Mouse (Mus musculus) stomach, embryonic 16.5 days (tissue): ENCODE results near the gene Ganab. TPM values are rescaled to one million over a fixed set of nuclear protein-coding genes. Genes with fewer than 3 reads are reported as not detected.

ENCODE experiments used
- ATAC-seq: fragments of 200-750 bp; cut with Nextera tagmentation; 2 replicates; pipeline ENCODE4 v1.8.0; 2017; ENCODE audit warnings: moderate number of reproducible peaks, moderate TSS enrichment; ENCODE audit not compliant: insufficient read depth, low FRiP score
- H3K27ac ChIP-seq: fragments of 300-500 bp; sonication (generic); 2 replicates; pipeline ENCODE4 v1.5.1; 2014; ENCODE audit warnings: low read length
- H3K27me3 ChIP-seq: fragments of 300-500 bp; sonication (generic); 2 replicates; pipeline ENCODE4 v1.6.1; 2014; ENCODE audit warnings: low read length, control low read depth, mixed read lengths; ENCODE audit not compliant: control insufficient read depth, insufficient read depth
- H3K36me3 ChIP-seq: fragments of 300-500 bp; sonication (generic); 2 replicates; pipeline ENCODE4 v1.6.1; 2014; ENCODE audit warnings: low read length; ENCODE audit not compliant: control insufficient read depth, insufficient read depth
- H3K4me1 ChIP-seq: fragments of 300-500 bp; sonication (generic); 2 replicates; pipeline ENCODE4 v1.6.1; 2014; ENCODE audit warnings: low read length, control low read depth, mixed read lengths; ENCODE audit not compliant: control insufficient read depth, insufficient read depth
- H3K4me2 ChIP-seq: fragments of 300-500 bp; sonication (generic); 2 replicates; pipeline ENCODE4 v1.6.1; 2014; ENCODE audit warnings: low read depth, low read length, mixed read lengths
- H3K4me3 ChIP-seq: fragments of 300-500 bp; sonication (generic); replicated peaks from 2 replicates; pipeline ENCODE4 v1.5.1; 2014; ENCODE audit warnings: mild to moderate bottlenecking, low read length
- H3K9ac ChIP-seq: fragments of 300-500 bp; sonication (generic); 2 replicates; pipeline ENCODE4 v1.6.1; 2014; ENCODE audit warnings: low read length
- H3K9me3 ChIP-seq: fragments of 300-500 bp; sonication (generic); replicated peaks from 2 replicates; pipeline ENCODE4 v1.6.1; 2016; ENCODE audit warnings: low read length, control low read depth; ENCODE audit not compliant: control insufficient read depth
- WGBS: fragments of 180-500 bp; shearing (Covaris S2); extraction: QIAGEN DNeasy Blood & Tissue Kit; methylation state at CpG from one replicate; pipeline ENCODE4 v1.1.7; 2014; 5-methylcytosine and 5-hydroxymethylcytosine counted together
- polyA plus RNA-seq: library from polyadenylated mRNA; unstranded; fragments of >200 nt; fragmentation: Nextera tagmentation; extraction: Ambion mirVana; gene quantifications from 2 replicates; pipeline ENCODE4 v1.2.1, GENCODE M21; 2015

The Ganab gene
- polyA plus RNA-seq, result 105 and 108 TPM in 2 replicates

DNA sequence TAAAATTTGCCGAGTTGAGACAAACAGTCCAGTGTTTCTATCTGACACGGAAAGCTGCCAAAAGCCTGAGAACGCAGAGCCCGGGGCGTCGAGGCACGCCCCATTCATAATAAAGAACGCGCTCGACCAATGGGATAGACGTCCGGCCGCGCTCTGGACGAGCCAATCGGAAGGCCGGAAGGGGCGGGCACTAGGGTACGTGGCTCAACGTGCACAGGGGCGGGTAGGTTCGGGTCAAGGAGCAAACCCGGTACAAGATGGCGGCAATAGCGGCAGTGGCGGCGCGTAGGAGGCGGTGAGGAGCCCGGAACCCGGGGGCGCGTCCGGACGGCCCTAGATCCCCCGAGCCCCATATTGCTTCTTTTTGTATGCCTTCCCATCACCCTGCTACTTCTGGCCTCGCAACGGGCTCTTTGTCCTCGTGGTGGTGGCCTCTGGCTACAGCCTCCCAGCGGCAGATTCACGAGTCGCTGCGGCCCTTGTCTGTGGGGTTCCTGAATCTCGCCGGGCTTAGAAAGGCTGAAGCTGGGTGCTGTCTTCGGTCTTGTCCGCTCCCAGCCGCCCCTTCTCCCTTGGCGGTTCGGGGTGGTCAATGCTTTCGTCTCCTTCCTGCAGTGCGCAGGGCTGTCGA is at the start of gene Ganab:
TSS of gene Ganab (plus strand) at position 207 of the 631 bp plus-strand sequence.
- H3K36me3 ChIP-seq, result peaks cover 6% of the 10 kb centered on the region; the same call in 1 of the 2 replicates
- H3K9ac ChIP-seq, result peak within 1 kb of the TSS; percentile 96
- peak within 1 kb of the TSS; percentile 69 for H3K4me2 ChIP-seq
- peaks cover 20% of the 10 kb centered on the region for H3K4me1 ChIP-seq
- under 1% methylated on average over 53 of the region's 53 CpGs for WGBS
- peak within 1 kb of the TSS; percentile 77 for H3K4me3 ChIP-seq
- peak within 1 kb of the TSS; percentile 94 for H3K27ac ChIP-seq
- peak; percentile 99 for ATAC-seq
- no peaks in the 10 kb centered on the region for H3K27me3 ChIP-seq
- no peaks in the 10 kb centered on the region for H3K9me3 ChIP-seq

DNA sequence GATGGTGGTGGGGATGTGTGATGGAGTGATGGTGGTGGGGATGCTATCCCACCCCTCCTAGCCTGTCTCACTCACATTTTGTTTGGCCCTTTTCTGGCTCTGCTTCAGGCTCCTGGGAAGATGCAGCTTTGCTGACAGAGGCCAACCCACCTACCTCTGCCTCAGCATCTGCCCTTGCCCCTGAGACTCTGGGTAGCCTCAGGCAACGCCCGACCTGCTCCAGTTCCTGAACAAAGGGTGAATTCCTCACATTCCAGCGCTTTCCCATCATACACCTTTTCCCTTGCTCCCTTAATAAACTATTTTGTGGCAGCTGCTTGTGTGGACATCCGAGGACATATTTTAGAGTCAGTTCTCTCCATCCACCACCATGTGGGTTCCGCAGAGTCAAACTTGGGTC is 49.5 kb upstream of the Ganab start:
- Histone ChIP-seq H3K9me3 (no peaks in the 10 kb centered on the region), H3K36me3 (0 out of 2 replicates have a peak, but pooled peaks cover 6% of the 10 kb centered on the region), H3K9ac (no peak overlapping the region), H3K27ac (no peak overlapping the region), H3K4me3 (no peak overlapping the region), H3K27me3 (no peaks in the 10 kb centered on the region), H3K4me2 (no peak overlapping the region), H3K4me1 (no peaks in the 10 kb centered on the region)
- ATAC-seq, result no peak
- WGBS, result 68% methylated on average over 5 of the region's 5 CpGs

DNA sequence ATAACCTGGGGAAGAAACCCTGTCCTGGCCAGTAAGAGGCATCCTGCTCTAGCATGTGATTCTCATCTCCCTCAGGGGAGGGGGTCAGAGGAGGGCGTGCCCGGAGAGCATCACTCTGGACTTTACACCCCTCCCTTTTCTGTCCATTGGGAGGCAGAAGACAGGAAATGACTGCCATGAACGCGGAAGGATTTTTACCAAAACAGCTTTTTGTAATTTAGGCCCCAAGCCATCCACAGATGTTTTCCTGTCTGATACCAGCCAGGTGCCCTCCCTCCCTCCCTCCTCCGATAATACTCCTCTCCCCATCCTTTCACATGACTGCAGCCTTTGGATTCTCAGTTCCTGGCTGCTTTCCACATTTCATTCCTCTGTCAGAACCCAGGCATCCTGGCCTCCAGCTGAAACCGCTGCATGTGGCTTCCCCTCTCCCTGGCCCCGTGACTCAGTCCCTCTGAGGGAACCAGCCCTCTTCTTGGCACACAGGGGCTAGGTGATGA is 47.4 kb upstream of the Ganab start, which contains the start of gene Lrrn4cl:
TSS of gene Lrrn4cl (plus strand) at position 367 of the 500 bp plus-strand sequence.
- ATAC-seq, result peak; percentile 76
- H3K36me3 ChIP-seq, result 0 out of 2 replicates have a peak, but pooled peaks cover 6% of the 10 kb centered on the region
- H3K27ac ChIP-seq, result peak within 1 kb of the TSS; percentile 36
- no peaks in the 10 kb centered on the region for H3K4me1 ChIP-seq
- no peaks in the 10 kb centered on the region for H3K9me3 ChIP-seq
- H3K4me3 ChIP-seq, result peak within 1 kb of the TSS; percentile 2; the same call in 1 of the 2 replicates
- H3K27me3 ChIP-seq, result no peaks in the 10 kb centered on the region
- peak within 1 kb of the TSS; percentile 61 for H3K9ac ChIP-seq
- WGBS, result 22% methylated on average over 7 of the region's 7 CpGs
- peak within 1 kb of the TSS; percentile 42 for H3K4me2 ChIP-seq

DNA sequence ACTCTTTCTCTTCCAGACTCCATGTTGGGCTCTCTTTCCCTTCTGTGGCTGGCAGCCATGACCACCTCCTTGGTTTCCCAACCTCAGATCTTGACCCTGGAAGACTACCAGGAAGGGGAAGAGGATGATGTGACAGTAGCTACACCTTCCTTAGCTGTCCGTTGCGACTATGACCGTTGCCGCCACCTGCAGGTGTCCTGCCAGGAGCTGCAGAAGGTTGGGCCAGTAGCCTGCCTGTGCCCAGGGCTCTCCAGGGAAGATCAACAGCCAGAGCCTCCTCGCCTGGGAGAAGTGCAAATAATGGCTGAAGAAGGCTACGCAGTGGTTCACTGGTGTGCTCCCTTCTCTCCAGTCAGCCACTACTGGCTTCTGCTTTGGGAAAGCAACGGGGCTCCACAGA is 46.2 kb upstream of the Ganab start:
- Histone ChIP-seq H3K4me3 (no peak overlapping the region), H3K36me3 (0 out of 2 replicates have a peak, but pooled peaks cover 6% of the 10 kb centered on the region), H3K27me3 (no peaks in the 10 kb centered on the region), H3K4me1 (no peaks in the 10 kb centered on the region), H3K9ac (no peak overlapping the region), H3K4me2 (no peak overlapping the region), H3K9me3 (no peaks in the 10 kb centered on the region), H3K27ac (no peak overlapping the region)
- ATAC-seq, result no peak
- WGBS, result 35% methylated on average over 7 of the region's 7 CpGs

DNA sequence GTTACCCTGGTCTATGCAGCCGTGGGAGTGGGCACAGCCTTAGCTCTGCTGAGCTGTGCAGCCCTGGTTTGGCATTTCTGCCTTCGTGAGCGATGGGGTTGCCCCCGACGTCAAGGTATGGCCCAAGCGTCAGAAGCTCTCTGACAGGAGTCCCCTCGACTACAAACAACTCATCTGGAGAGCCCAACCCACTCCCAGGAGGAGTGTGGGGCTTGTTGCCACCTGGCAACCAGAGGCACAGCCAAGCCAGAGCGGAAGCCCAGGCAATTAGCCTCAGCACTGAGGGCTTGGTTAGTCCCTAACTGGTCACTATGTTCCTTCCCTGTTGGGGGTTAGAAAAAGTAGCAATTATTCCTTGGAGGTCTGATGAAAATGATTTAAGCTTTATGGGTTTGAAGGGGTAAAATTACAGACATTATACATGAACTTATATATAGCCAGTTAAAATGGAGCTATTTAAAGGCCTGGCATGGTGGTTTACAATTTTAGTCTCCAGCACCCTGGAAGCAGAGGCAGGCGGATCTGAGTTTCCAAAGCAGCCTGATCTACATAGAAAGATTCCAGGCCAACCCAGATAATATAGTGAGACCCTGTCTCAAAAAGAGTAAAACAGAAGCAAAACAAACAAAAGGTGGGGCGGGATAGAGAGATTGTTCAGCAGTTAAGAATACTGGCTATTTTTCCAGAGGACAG is 45.5 kb upstream of the Ganab start:
- Histone ChIP-seq H3K4me3 (no peak overlapping the region), H3K36me3 (0 out of 2 replicates have a peak, but pooled peaks cover under 1% of the 10 kb centered on the region), H3K9me3 (no peaks in the 10 kb centered on the region), H3K4me2 (no peak overlapping the region), H3K4me1 (no peaks in the 10 kb centered on the region), H3K27me3 (no peaks in the 10 kb centered on the region), H3K27ac (no peak overlapping the region), H3K9ac (no peak overlapping the region)
- ATAC-seq, result no peak
- WGBS, result 52% methylated on average over 10 of the region's 10 CpGs

DNA sequence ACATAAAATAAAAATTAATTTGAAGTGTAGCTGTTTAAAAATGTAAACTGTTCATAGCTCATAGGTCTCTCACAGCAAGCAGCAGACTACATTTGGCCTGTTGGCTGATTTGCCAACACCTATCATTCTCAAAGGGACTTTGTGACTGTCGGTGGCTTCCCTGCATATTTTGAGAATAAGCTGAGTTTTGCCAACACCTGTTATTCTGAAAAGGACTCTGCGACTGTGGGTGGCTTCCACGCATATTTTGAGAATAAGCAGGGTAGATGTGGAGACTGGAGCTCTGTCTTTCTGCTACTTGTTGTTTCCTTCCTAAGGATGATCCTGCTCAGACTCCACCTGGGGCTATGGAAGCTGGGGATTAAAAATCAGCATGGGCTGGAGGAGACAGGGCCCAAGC is 44.8 kb upstream of the Ganab start:
- Histone ChIP-seq H3K4me3 (no peak overlapping the region), H3K4me2 (no peak overlapping the region), H3K36me3 (no peaks in the 10 kb centered on the region), H3K27me3 (no peaks in the 10 kb centered on the region), H3K27ac (no peak overlapping the region), H3K4me1 (no peaks in the 10 kb centered on the region), H3K9ac (no peak overlapping the region), H3K9me3 (no peaks in the 10 kb centered on the region)
- 86% methylated on average over 3 of the region's 3 CpGs for WGBS
- no peak for ATAC-seq

DNA sequence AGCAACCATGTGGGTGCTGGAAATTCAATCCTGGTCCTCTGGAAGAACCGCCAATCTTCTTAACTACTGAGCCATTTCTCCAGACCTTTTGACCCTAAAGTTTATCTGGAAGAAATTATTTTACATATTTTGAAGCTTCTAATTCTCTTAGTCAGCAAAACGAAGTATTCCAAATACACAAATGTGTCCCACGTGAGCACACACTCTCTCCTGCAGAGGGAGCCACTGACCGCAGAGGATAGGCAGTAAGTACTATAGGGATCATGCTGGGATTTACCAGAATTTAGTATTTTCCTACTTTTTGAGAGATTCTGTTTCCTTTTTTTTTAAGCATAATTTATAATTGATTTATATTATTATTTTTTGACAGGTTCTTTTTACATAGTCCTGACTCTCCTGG is 40.2 kb upstream of the Ganab start:
- no peak for ATAC-seq
- WGBS, result 45% methylated on average over 4 of the region's 4 CpGs
- H3K27me3 ChIP-seq, result no peaks in the 10 kb centered on the region

DNA sequence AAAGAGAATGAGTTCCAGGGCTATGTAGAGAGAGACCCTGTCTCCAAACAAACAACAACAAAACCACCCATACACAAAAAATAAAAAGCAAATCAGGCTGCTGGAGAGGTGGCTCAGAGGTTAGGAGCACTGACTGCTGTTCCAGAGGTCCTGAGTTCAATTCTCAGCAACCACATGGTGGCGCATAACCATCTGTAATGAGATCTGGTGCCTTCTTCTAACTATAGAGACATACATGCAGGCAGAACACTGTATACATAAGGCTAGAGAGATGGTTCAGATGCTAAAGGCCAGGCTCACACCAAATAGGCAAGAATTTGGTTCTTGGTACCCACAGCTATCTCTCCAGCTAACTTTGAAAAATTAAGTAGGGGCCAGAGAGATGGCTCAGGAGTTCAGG is 38.9 kb upstream of the Ganab start:
- Histone ChIP-seq H3K9me3 (no peaks in the 10 kb centered on the region), H3K4me2 (no peak overlapping the region), H3K9ac (no peak overlapping the region), H3K4me1 (no peaks in the 10 kb centered on the region), H3K36me3 (no peaks in the 10 kb centered on the region), H3K4me3 (no peak overlapping the region), H3K27me3 (no peaks in the 10 kb centered on the region), H3K27ac (no peak overlapping the region)
- ATAC-seq, result peak; percentile 33; the same call in 1 of the 2 replicates
- 22% methylated on average over 1 of the region's 1 CpGs for WGBS

More for the DNA sequence above, 40.2 kb upstream of the Ganab start:
- Histone ChIP-seq H3K27ac (no peak overlapping the region), H3K4me2 (no peak overlapping the region), H3K9ac (no peak overlapping the region), H3K4me1 (no peaks in the 10 kb centered on the region), H3K9me3 (no peaks in the 10 kb centered on the region), H3K4me3 (no peak overlapping the region), H3K36me3 (no peaks in the 10 kb centered on the region)

DNA sequence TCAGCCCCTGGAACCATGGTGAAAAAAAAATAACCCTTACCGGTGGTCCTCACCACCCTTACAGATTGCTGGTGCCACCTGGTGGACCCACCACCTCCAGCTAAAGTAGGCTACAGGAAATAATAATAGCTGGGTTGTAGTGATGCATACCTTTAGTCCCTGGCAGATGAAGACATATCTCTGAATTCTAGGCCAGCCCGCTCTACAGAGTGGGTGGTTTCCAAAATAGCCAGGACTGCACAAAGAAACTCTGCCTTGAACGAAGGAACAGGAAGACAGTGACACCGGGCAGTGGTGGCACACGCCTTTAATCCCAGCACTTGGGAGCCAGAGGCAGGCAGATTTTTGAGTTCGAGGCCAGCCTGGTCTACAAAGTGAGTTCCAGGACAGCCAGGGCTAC is 33.6 kb upstream of the Ganab start:
- Histone ChIP-seq H3K27me3 (no peaks in the 10 kb centered on the region), H3K4me2 (no peak overlapping the region), H3K4me3 (no peak overlapping the region), H3K4me1 (no peaks in the 10 kb centered on the region), H3K9me3 (no peaks in the 10 kb centered on the region), H3K36me3 (no peaks in the 10 kb centered on the region), H3K27ac (no peak overlapping the region), H3K9ac (no peak overlapping the region)
- 81% methylated on average over 6 of the region's 6 CpGs for WGBS
- ATAC-seq, result no peak
